Mouse (Mus musculus) liver, embryonic 14 days (tissue): ENCODE results near the gene Tmem102. TPM values are rescaled to one million over a fixed set of nuclear protein-coding genes. Genes with fewer than 3 reads are reported as not detected.

Experiments used
- polyA plus RNA-seq: library from polyadenylated mRNA; depleted of rRNA; stranded (reverse); fragments of >200 nt; gene quantifications from 2 replicates; pipeline ENCODE4 v1.2.3, GENCODE M21; 2012; rRNA removed

The Tmem102 gene
- 0.24 and 0.25 TPM in 2 replicates for polyA plus RNA-seq

DNA sequence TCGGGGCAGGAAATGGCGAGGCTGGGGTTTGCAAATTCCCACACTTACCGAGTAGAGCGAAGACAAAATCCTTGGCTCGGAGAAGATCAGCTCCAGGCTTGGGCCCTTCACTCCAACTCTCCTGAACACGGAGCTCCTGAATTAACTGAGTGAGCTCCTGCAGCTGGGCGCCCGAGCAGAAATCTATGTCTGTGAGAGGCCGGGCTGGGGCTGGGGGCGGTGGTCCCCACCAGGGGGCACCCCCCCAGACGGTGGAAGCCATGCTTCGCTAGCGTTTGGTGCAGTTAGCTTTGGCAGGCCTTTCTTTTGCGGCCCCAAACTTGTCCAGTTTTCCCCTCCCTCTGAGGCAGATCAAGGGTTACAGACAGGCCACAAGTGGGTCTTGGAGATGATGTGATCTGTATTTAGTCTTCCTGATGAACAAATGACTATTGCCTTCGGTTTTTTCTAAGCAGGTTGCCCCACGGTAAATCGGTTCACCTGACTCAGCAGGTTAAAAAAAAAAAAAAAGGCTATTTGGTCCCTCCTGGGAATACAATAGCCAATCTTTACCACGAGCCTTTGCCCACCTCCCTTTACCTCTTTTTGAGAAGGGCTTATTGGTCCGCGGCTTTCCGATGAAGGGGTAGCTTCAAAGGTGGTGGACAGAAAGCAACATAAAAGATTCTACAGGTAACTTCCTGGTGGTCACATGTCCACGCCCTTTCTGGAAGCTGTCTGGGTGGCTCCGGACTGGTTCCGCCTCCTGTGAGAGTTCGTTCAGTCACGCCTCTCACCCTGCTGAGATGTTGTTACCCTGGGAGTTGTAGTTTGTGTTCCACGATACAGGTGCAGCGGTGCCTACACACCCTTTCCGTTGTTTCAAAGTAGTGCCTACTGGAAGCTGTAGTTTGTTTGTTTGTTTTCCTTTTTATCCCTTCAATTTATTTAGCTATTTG is at the start of gene Tmem102:
Gene Tmem102 (minus strand): TSS at position 653 of the 938 bp plus-strand sequence.

GRCm38 (mm10) chr11:69846198-69846680 is 40.8 kb upstream of the Tmem102 start, which contains the start of gene Plscr3:
Gene Plscr3, plus strand, starts transcription at chr11:69846376.

GRCm38 (mm10) chr11:69837952-69838713 is 32.7 kb upstream of the Tmem102 start, which contains the start of gene Tmem256:
Gene Tmem256, plus strand, starts transcription at chr11:69838514.

DNA sequence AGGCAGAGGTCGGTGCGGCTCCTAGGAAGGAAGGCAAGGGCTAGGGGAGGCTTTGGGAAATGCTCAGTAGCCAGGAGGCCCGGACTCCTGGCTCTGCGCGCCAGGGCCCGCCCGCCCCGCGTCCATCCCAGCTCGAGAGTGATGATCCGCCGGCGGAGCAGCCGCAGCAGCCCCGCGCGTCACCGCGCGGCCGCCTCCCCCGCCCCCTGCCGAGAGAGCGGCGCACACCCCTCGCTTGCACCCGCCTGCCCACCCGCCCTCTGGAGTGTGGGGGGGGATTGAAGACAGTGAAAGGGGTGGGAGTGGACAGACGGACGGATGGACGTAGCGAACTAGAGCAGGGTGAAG is 32.2 kb upstream of the Tmem102 start, which contains the start of gene Nlgn2:
Gene Nlgn2 (minus strand): TSS at position 181 of the 348 bp plus-strand sequence.

GRCm38 (mm10) chr11:69822080-69822479 is 16.7 kb upstream of the Tmem102 start, which contains the start of gene Spem1:
Gene Spem1, minus strand, starts transcription at chr11:69822180.

DNA sequence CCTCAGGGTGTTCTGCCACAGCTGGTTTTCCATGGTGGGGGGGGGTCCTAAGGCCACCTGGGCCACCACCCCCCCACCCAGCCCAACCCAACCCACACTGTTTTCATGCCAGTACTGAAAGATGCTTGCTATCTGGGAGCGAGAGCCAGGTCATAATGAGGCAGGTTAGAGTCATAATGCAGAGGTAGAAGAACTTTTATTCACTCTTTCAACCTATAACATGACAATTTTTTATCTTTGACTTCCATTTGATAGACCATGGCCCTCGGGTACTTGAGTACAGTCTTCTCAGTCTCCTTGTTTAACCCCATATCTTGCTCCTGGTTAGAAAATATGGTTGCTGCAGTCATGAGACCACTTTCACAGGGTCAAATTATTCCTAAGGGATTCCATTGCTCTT is 12.9 kb upstream of the Tmem102 start, which contains the start of gene Spem2:
Gene Spem2 (minus strand): TSS at position 101 of the 400 bp plus-strand sequence.

GRCm38 (mm10) chr11:69815155-69815554 is 9.7 kb upstream of the Tmem102 start, which contains the start of gene Gm39566:
Gene Gm39566, minus strand, starts transcription at chr11:69815298.

DNA sequence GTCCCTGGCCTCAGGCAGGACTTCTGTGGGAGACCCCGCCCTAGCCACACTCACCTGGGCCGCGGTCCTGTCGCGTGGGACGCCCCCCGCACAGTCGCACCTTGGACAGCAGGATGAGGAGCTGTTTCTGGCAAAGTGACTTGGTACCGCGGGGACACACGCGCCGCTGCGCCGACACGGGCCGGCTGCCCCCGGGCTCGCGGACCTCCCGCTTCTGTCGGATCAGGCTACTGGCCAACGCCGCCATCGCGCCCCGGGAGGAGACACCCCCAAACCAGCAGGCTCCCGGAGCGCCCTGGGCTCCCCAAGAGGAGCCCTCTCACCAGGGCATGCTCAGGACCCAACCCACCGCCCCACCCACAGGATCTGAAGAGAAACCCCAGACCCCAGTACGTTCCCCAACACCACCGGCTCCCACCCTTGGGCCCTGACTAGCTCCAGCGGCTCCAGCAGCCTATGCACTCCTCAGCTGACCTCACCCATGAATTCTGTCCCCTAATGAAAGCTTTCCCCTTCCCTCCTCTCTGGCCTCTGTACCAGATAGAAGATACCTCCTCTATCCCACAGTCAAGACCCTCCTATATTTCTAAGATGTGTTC is 3.9 kb downstream of the Tmem102 start, which contains the start of gene Fgf11:
Gene Fgf11 (minus strand): TSS at position 479 of the 599 bp plus-strand sequence.

DNA sequence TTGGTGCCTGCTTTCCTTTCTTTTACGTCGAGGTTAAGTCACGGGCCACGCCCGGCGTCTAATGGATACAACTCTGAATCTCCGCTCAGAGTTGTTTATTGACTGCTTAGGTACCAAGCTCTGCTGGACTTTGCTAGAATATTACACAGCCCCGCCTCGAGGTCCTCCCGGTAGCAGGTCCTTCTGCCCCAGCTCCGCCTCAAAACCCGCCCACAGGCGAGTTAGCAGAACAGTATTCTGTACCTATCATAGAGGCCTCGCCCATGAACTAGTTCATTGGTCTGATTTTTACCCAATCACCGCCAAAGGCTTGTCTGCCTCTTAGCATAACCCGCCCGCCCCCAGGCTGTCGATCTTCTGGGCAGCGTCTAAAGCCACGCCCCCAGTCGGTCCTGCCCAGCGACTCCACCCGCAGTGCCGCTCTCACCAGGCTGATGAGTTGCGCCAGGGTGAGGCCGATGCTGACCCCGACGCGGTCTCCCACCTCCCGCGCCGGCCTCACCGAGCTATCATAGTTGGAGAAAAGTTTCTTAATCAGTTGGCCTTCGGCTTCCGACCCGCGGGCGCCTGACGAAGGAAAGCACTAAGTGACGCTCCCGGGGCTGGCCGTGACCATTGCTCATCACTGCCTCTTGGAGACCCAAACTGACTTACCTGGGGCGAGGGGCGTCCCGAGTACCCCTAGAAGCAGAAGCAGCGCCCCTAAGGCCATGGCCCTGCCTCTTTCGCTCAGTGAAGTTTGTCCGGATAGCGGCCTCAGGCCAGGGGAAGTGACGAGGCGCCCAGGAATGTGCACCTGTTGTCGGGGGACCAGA is 10.0 kb downstream of the Tmem102 start, which contains the start of gene Chrnb1:
Gene Chrnb1 (minus strand): TSS at position 776 of the 815 bp plus-strand sequence.

DNA sequence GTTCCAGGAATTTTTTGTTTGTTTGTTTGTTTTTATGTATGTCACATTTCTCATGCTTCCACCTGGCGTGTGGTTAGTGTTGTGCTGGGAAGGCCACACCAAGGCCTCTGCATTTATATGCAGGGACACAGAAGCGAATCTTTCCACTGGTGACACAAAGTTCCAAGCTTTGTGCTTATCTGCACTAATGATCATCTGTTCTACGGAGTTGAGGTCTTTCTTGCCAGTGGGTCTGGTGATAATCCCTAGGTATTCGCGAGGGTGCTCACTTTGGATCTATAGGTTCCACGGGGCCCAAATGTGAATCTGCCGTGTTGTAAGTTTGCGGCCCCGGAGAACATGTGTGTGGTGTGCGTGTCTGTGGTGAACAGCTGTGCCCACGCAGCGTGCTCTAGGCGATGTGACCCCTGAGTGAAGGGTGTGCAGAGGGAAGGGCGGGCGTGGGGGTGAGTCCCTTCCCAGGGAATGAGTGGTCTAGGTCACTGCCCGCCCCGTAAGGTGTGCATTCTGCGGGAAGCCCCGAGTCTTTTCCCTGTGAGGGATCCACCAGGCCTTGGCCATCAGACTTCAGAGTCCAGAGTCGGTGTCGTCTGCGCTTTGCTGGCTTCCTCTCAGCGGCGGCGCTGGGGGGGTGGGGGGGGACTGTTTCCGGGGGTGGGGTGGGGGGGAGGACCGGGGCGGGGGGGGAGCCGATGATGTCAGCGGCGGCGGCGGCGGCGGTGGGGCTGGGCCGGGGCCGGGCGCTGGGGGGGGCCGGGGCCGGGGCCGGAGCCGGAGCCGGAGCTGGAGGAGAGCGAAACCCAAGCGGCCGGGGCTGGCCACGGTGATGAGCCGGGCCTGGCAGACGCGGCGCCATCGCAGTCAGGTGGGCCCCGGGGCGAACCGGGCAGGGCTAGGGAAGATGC is 40.0 kb downstream of the Tmem102 start, which contains the start of gene Zbtb4:
Gene Zbtb4 (plus strand): TSS at position 692 of the 905 bp plus-strand sequence.

GRCm38 (mm10) chr11:69761868-69762267 is 43.6 kb downstream of the Tmem102 start, which contains the start of gene Slc35g3:
Gene Slc35g3, minus strand, starts transcription at chr11:69761968.

DNA sequence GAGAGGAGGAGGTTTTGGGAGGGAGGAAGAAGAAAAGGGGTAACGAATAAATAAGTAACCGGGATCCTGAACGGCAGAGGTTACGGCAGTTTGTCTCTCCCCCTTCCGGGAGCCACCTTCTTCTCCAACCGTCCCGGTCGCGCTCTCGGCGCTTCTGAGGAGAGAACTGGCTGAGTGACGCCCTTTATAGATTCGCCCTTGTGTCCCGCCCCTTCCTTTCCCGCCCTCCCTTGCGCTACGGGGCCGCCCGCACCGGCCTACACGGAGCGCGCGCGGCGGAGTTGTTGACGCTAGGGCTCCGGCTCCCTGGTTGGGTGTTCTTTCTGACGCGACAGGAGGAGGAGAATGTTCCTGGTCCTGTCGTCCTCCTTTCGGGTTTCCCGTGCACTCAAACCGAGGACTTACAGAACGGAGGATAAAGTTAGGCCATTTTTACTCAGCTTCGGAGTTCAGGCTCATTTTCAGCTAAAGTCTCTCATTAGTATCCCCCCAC is 46.9 kb downstream of the Tmem102 start, which contains the start of gene Polr2a:
Gene Polr2a (minus strand): TSS at position 160 of the 493 bp plus-strand sequence.

Other genes with a start within 250 kb of the Tmem102 start
- gene Efnb3, start 245.4 kb downstream of the Tmem102 start, polyA plus RNA-seq = 0.90 and 0.99 TPM in 2 replicates
- 8.8 and 10.8 TPM in 2 replicates for gene Wrap53, start 225.4 kb downstream of the Tmem102 start, polyA plus RNA-seq
- 61.5 and 74.1 TPM in 2 replicates for gene Trp53, start 225.3 kb downstream of the Tmem102 start, polyA plus RNA-seq
- 17.8 and 21.7 TPM in 2 replicates for gene Atp1b2, start 199.7 kb downstream of the Tmem102 start, polyA plus RNA-seq
- 19.1 and 24.0 TPM in 2 replicates for gene Shbg, start 187.7 kb downstream of the Tmem102 start, polyA plus RNA-seq
- gene Sat2, start 183.6 kb downstream of the Tmem102 start, polyA plus RNA-seq = 5.7 and 7.0 TPM in 2 replicates
- 21.3 and 22.6 TPM in 2 replicates for gene Fxr2, start 172.6 kb downstream of the Tmem102 start, polyA plus RNA-seq
- 0.02 and 0.09 TPM in 2 replicates for gene Sox15, start 150.3 kb downstream of the Tmem102 start, polyA plus RNA-seq
- 34.7 and 42.4 TPM in 2 replicates for gene Mpdu1, start 143.0 kb downstream of the Tmem102 start, polyA plus RNA-seq
- 7.8 and 10.5 TPM in 2 replicates for gene Cd68, start 139.5 kb downstream of the Tmem102 start, polyA plus RNA-seq
- 445 and 498 TPM in 2 replicates for gene Eif4a1, start 133.2 kb downstream of the Tmem102 start, polyA plus RNA-seq
- gene Senp3, start 123.5 kb downstream of the Tmem102 start, polyA plus RNA-seq = 46.2 and 57.7 TPM in 2 replicates
- gene Tnfsf13, start 119.8 kb downstream of the Tmem102 start, polyA plus RNA-seq = 0.29 and 0.31 TPM in 2 replicates
- 3.4 and 3.8 TPM in 2 replicates for gene Tnfsf12, start 109.8 kb downstream of the Tmem102 start, polyA plus RNA-seq
- gene Tnfsfm13, start 109.5 kb downstream of the Tmem102 start, polyA plus RNA-seq = 0.77 and 0.86 TPM in 2 replicates
- 12.7 and 15.6 TPM in 2 replicates for gene Polr2a, start 47.0 kb downstream of the Tmem102 start, polyA plus RNA-seq
- 0.03 TPM in 1 of 2 replicates, not detected in the other for gene Slc35g3, start 43.7 kb downstream of the Tmem102 start, polyA plus RNA-seq
- gene Zbtb4, start 39.7 kb downstream of the Tmem102 start, polyA plus RNA-seq = 1.2 and 1.5 TPM in 2 replicates
- gene Chrnb1, start 9.7 kb downstream of the Tmem102 start, polyA plus RNA-seq = 0.69 and 1.5 TPM in 2 replicates
- gene Fgf11, start 3.8 kb downstream of the Tmem102 start, polyA plus RNA-seq = 0.40 and 0.51 TPM in 2 replicates
- gene Gm39566, start 9.7 kb upstream of the Tmem102 start, polyA plus RNA-seq = not detected in 2 replicates
- gene Spem2, start 12.8 kb upstream of the Tmem102 start, polyA plus RNA-seq = not detected in 2 replicates
- not detected in 2 replicates for gene Spem1, start 16.6 kb upstream of the Tmem102 start, polyA plus RNA-seq
- 2.1 and 2.2 TPM in 2 replicates for gene Nlgn2, start 32.2 kb upstream of the Tmem102 start, polyA plus RNA-seq
- 155 and 183 TPM in 2 replicates for gene Tmem256, start 32.9 kb upstream of the Tmem102 start, polyA plus RNA-seq
- gene Plscr3, start 40.8 kb upstream of the Tmem102 start, polyA plus RNA-seq = 16.2 and 19.8 TPM in 2 replicates
- 1.2 and 1.3 TPM in 2 replicates for gene Tnk1, start 53.1 kb upstream of the Tmem102 start, polyA plus RNA-seq
- not detected in 2 replicates for gene Tmem95, start 72.4 kb upstream of the Tmem102 start, polyA plus RNA-seq
- 0.76 and 0.89 TPM in 2 replicates for gene Kctd11, start 75.8 kb upstream of the Tmem102 start, polyA plus RNA-seq
- gene Acap1, start 89.9 kb upstream of the Tmem102 start, polyA plus RNA-seq = 2.7 and 3.3 TPM in 2 replicates
- 0.40 and 0.53 TPM in 2 replicates for gene 2810408A11Rik, start 95.4 kb upstream of the Tmem102 start, polyA plus RNA-seq
- 16.6 and 20.3 TPM in 2 replicates for gene Neurl4, start 95.4 kb upstream of the Tmem102 start, polyA plus RNA-seq
- 75.3 and 87.1 TPM in 2 replicates for gene Gps2, start 108.3 kb upstream of the Tmem102 start, polyA plus RNA-seq
- gene Eif5a, start 116.3 kb upstream of the Tmem102 start, polyA plus RNA-seq = 866 and 1,005 TPM in 2 replicates
- gene Ybx2, start 130.2 kb upstream of the Tmem102 start, polyA plus RNA-seq = 0.15 and 0.21 TPM in 2 replicates
- gene Slc2a4, start 142.6 kb upstream of the Tmem102 start, polyA plus RNA-seq = 13.7 and 15.5 TPM in 2 replicates
- 1.4 and 2.3 TPM in 2 replicates for gene Cldn7, start 159.2 kb upstream of the Tmem102 start, polyA plus RNA-seq
- 30.6 and 33.9 TPM in 2 replicates for gene Ctdnep1, start 175.5 kb upstream of the Tmem102 start, polyA plus RNA-seq
- gene Elp5, start 176.9 kb upstream of the Tmem102 start, polyA plus RNA-seq = 41.7 and 49.0 TPM in 2 replicates
- 131 and 138 TPM in 2 replicates for gene Gabarap, start 185.5 kb upstream of the Tmem102 start, polyA plus RNA-seq
- gene Phf23, start 190.2 kb upstream of the Tmem102 start, polyA plus RNA-seq = 16.3 and 17.2 TPM in 2 replicates
- 3.2 and 4.6 TPM in 2 replicates for gene Dvl2, start 195.0 kb upstream of the Tmem102 start, polyA plus RNA-seq
- gene Acadvl, start 209.8 kb upstream of the Tmem102 start, polyA plus RNA-seq = 38.0 and 43.1 TPM in 2 replicates
- gene Dlg4, start 211.3 kb upstream of the Tmem102 start, polyA plus RNA-seq = 2.0 TPM in 2 replicates
- gene Asgr1, start 248.5 kb upstream of the Tmem102 start, polyA plus RNA-seq = 1.9 and 2.0 TPM in 2 replicates